Mouse (Mus musculus): ENCODE measurements at regions not wholly inside any gene's neighbourhood (a gene's known extent, or its start where the extent isn't known, plus 50 kb on each side); places are given as distances from the start of the nearest gene placed in this dataset.

- no peak for DNase-seq (ENCODE audit: low spot score in 2 of 2)
Observed at GRCm38 (mm10) chr3:137795754-137796315, 68.5 kb upstream of the H2afz start.

- no peak for DNase-seq (ENCODE audit: low spot score in 2 of 2)
Observed at GRCm38 (mm10) chr3:137798769-137799168, 65.5 kb upstream of the H2afz start.

- no peak for DNase-seq (ENCODE audit: low spot score in 2 of 2)
Observed at GRCm38 (mm10) chr3:137801402-137802020, 62.8 kb upstream of the H2afz start.

GRCm38 (mm10) chr3:137807423-137807822, 56.9 kb upstream of the H2afz start:
- DNase-seq (ENCODE audit: low spot score in 2 of 2) = no peak

DNA sequence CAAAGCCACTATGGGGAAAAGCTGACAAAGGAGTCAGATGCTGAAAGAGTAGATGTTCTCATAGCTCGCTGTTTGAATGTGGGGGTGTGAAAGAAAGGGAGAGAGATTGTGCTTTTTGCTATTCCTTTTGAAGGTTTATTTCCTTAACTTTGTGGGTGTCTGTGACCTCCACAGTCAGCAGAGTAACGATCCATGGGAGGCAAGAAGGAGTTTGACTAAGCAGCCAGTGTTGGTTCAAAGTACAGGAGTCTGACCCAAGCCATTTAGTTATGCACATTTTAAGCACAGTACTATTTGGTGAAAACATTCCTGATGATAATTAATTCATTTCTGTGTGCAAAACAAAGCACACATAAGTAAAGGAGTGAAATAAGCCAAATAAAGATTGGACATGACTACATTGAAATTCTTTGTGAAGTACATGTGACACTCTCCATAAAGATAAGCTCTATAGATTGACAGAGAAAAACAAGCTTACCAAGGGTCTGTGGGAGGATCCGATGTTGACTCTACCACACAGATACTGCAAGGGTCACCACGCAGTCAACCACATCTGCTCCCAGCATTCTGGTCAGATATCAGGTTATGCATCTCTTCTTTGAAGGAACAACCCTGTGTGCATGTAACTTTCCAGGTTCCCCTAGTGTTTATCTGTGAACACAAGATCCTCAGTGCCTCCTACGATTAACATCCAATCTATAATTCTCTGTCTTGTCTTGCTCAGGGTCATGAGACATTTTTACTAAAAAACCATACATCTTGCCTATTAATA, 56.2 kb upstream of the H2afz start:
- DNase-seq (ENCODE audit: low spot score in 2 of 2) = no peak

- DNase-seq (ENCODE audit: low spot score in 2 of 2) = no peak
Observed at GRCm38 (mm10) chr3:137810123-137810522, 54.2 kb upstream of the H2afz start.
